Comparison of ENCODE assay signal across 17 mouse cellular contexts in the genomic region with DNA sequence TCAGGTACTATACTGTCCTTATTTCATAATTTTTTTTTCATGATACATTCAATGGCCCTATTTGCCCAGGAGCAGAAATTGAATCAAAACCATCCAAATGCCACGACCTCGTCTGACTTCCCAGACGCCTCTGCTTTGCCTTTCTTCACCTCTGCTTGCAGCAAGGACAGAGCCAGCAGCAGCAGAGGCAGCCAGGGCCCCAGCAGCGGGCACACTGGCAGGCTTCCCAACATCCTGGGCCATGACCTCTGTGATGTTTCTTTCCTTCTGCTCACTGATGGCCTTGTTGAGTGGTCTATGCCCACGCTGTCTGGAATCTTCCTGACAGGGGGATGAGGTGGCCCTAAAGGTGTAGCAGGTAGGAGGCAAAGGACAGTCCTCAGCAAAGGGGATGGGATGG. TPM values are rescaled to one million over a fixed set of nuclear protein-coding genes. Genes with fewer than 3 reads are reported as not detected.
A peak's percentile ranks its signal among the peaks of the same experiment; 100 is the strongest.
DNase-seq lines count a peak whose midpoint lies in the region; ATAC-seq lines count a peak whose summit lies in the region.
"Had no signal": no experiment of that assay in that cellular context is flagged by ENCODE, and none has a peak within 500 bp of the region (broad histone marks: within the 10 kb centered on the region; RNA-seq: fewer than 3 reads in every experiment).

No protein-coding gene starts in this region.

- 0 out of 2 replicates have a peak overlapping the region, but pooled peaks have one; percentile 47 for H3K9ac ChIP-seq in heart, embryonic 13.5 days
- H3K9ac ChIP-seq: forebrain, postnatal 0 days; hindbrain, embryonic 15.5 days; kidney, embryonic 15.5 days; midbrain, embryonic 12.5 days had no signal

- intact Hi-C loops in gastrocnemius, postnatal 14 days (cut with DNase I; ENCODE audit: low total_unique reads) = no loop called here

- no peak overlapping the region for H3K4me2 ChIP-seq in heart, embryonic 13.5 days
- H3K4me2 ChIP-seq: hindbrain, embryonic 15.5 days; kidney, embryonic 15.5 days; midbrain, embryonic 12.5 days had no signal

- WGBS in heart, embryonic 13.5 days = 24% methylated on average over 5 of the region's 5 CpGs

- H3K9me3 ChIP-seq in heart, embryonic 13.5 days = 0 out of 2 replicates have a peak, but pooled peaks cover 4% of the 10 kb centered on the region
- H3K9me3 ChIP-seq: hindbrain, embryonic 15.5 days; kidney, embryonic 15.5 days; midbrain, embryonic 12.5 days had no signal

- ATAC-seq in heart, embryonic 13.5 days (ENCODE audit: extremely low read depth, insufficient number of reproducible peaks, low FRiP score, low TSS enrichment) = no peak
- no peak for ATAC-seq in cerebellum, adult (ENCODE audit: insufficient number of reproducible peaks, low FRiP score, low TSS enrichment)
- ATAC-seq: forebrain, postnatal 0 days had no signal

- peak overlapping the region; percentile 42; the same call in 1 of the 2 replicates for H3K27ac ChIP-seq in heart, embryonic 13.5 days (replicated peaks)
- H3K27ac ChIP-seq: hindbrain, embryonic 15.5 days; kidney, embryonic 15.5 days; macrophage; midbrain, embryonic 12.5 days had no signal

- no peaks in the 10 kb centered on the region for H3K36me3 ChIP-seq in heart, embryonic 13.5 days
- H3K36me3 ChIP-seq: hindbrain, embryonic 15.5 days; kidney, embryonic 15.5 days; midbrain, embryonic 12.5 days had no signal

- peak; percentile 33 for DNase-seq in gastrocnemius, postnatal 14 days
- DNase-seq in gastrocnemius, adult 8-10 months (ENCODE audit: low spot score in 2 of 2) = no peak
- DNase-seq in ovary, postnatal 36 days (ENCODE audit: low spot score) = peak; percentile 64
- no peak for DNase-seq in ovary, postnatal 14 days (ENCODE audit: low spot score)
- DNase-seq in testis, postnatal 10 days (ENCODE audit: low spot score) = peak; percentile 76
- no peak for DNase-seq in spleen, postnatal 14 days (ENCODE audit: low spot score in 2 of 2)
- DNase-seq: cerebellum, postnatal 14 days; forebrain, postnatal 0 days; lung, adult 2 months; thymus, adult 18-20 months had no signal

- H3K27me3 ChIP-seq in heart, embryonic 13.5 days (replicated peaks) = no peaks in the 10 kb centered on the region
- H3K27me3 ChIP-seq: hindbrain, embryonic 15.5 days; kidney, embryonic 15.5 days; midbrain, embryonic 12.5 days had no signal

- H3K4me3 ChIP-seq in heart, embryonic 13.5 days = no peak overlapping the region
- H3K4me3 ChIP-seq: hindbrain, embryonic 15.5 days; kidney, embryonic 15.5 days; midbrain, embryonic 12.5 days; myocyte had no signal

- peaks cover 23% of the 10 kb centered on the region for H3K4me1 ChIP-seq in heart, embryonic 13.5 days

RNA-seq across cellular contexts. Expression of gene Srsf10, which starts 8.0 kb away (rescaled TPM):
- 10 to 100 TPM; 30.9 to 33.0 TPM for total RNA-seq in gastrocnemius, postnatal 14 days (2021)
- total RNA-seq in gastrocnemius, adult 8-10 months (2022) = 10 to 100 TPM; 14.3 to 27.1 (median 22.0) TPM
- polyA plus RNA-seq in heart, embryonic 13.5 days (2015; fragmentation: Nextera tagmentation; extraction: Ambion mirVana) = 130 and 140 TPM in 2 replicates

RNA-seq across cellular contexts. Expression of gene Pnrc2, which starts 26.1 kb away (rescaled TPM):
- total RNA-seq in gastrocnemius, postnatal 14 days (2021) = 10 to 100 TPM; 44.3 to 59.3 TPM
- 10 to 100 TPM; 30.2 to 36.3 (median 32.7) TPM for total RNA-seq in gastrocnemius, adult 8-10 months (2022)
- polyA plus RNA-seq in heart, embryonic 13.5 days (2015; fragmentation: Nextera tagmentation; extraction: Ambion mirVana) = 114 and 125 TPM in 2 replicates

RNA-seq across cellular contexts. Expression of gene Cnr2, which starts 47.6 kb away (rescaled TPM):
- under 1 TPM; 0.47 to 0.60 TPM for total RNA-seq in gastrocnemius, postnatal 14 days (2021)
- total RNA-seq in gastrocnemius, adult 8-10 months (2022) = under 1 TPM in 3 of 4 experiments, not detected in 1; 0.05 to 0.11 (median 0.07) TPM
- 0.29 and 0.36 TPM in 2 replicates for polyA plus RNA-seq in heart, embryonic 13.5 days (2015; fragmentation: Nextera tagmentation; extraction: Ambion mirVana)
- polyA plus RNA-seq: myocyte had no signal

Comparison
In these comparisons a context has a peak if more than half of its experiments do, and no peak if none do; other contexts are left out.
1. DNase-seq: peak in gastrocnemius, postnatal 14 days (single experiment), ovary, postnatal 36 days (single experiment) and testis, postnatal 10 days (single experiment); none in gastrocnemius, adult 8-10 months (0 of 2), ovary, postnatal 14 days (single experiment) and spleen, postnatal 14 days (0 of 2).